ENCODE assay signal across 28 mouse cellular contexts in the genomic region with DNA sequence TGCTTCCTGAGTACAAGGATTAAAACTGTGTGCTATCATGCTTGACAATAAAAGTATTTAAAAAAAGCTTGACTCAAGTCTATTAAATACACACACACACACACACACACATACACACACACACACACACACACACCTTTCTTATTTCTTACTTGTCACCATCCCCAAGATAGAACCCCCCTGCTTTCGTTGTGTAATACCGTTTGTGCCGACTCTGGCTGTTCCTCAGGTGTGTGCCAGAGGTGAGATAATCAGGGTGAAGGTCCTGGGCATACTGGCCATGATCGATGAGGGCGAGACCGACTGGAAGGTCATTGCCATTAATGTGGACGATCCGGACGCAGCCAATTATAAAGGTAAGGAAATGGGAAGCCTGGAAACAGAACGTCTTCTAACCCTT.
"Had no signal": no experiment of that assay in that cellular context is flagged by ENCODE, and none has a peak within 500 bp of the region (broad histone marks: within the 10 kb centered on the region; RNA-seq: fewer than 3 reads in every experiment).

No protein-coding gene starts in this region.

- ATAC-seq: forebrain, embryonic 13.5 days; forebrain, embryonic 14.5 days; forebrain, embryonic 15.5 days; forebrain, embryonic 16.5 days; forebrain, postnatal 0 days had no signal

- DNase-seq: cerebellum, adult 8-10 months; cerebellum, adult 9-10 months; cerebellum, adult 9-11 months; cerebellum, postnatal 10 days; cerebellum, postnatal 14 days; cerebellum, postnatal 25 days; cerebellum, postnatal 36 days; embryo, embryonic 11 days; forebrain, postnatal 0 days; gastrocnemius, adult 2 months; gastrocnemius, postnatal 10 days; gastrocnemius, postnatal 14 days; gastrocnemius, postnatal 25 days; gastrocnemius, postnatal 36 days; heart, adult 11 months; heart, adult 18-20 months; heart, adult 2 months had no signal

- H3K9me3 ChIP-seq: embryonic facial prominence, embryonic 10.5 days; embryonic facial prominence, embryonic 12.5 days; embryonic facial prominence, embryonic 13.5 days; embryonic facial prominence, embryonic 15.5 days; forebrain, embryonic 10.5 days; forebrain, embryonic 12.5 days; forebrain, embryonic 13.5 days; forebrain, embryonic 15.5 days had no signal

- H3K4me2 ChIP-seq: embryonic facial prominence, embryonic 12.5 days; embryonic facial prominence, embryonic 13.5 days; embryonic facial prominence, embryonic 15.5 days; forebrain, embryonic 12.5 days; forebrain, embryonic 13.5 days; forebrain, embryonic 15.5 days had no signal

- H3K9ac ChIP-seq: embryonic facial prominence, embryonic 12.5 days; embryonic facial prominence, embryonic 13.5 days; embryonic facial prominence, embryonic 15.5 days; forebrain, embryonic 12.5 days; forebrain, embryonic 13.5 days; forebrain, embryonic 15.5 days; forebrain, postnatal 0 days had no signal

- H3K4me1 ChIP-seq: embryonic facial prominence, embryonic 10.5 days; forebrain, embryonic 10.5 days; forebrain, embryonic 12.5 days had no signal

- H3K4me3 ChIP-seq: embryonic facial prominence, embryonic 10.5 days; embryonic facial prominence, embryonic 12.5 days; embryonic facial prominence, embryonic 13.5 days; embryonic facial prominence, embryonic 15.5 days; erythroblast, embryonic 14.5 days; forebrain, embryonic 10.5 days; forebrain, embryonic 12.5 days; forebrain, embryonic 13.5 days; forebrain, embryonic 15.5 days; gastrocnemius, adult 2 months; heart, adult 2 months had no signal

- H3K27me3 ChIP-seq: embryonic facial prominence, embryonic 12.5 days; embryonic facial prominence, embryonic 13.5 days; embryonic facial prominence, embryonic 15.5 days; forebrain, embryonic 12.5 days; forebrain, embryonic 13.5 days; forebrain, embryonic 15.5 days had no signal

- H3K27ac ChIP-seq: embryonic facial prominence, embryonic 10.5 days; embryonic facial prominence, embryonic 12.5 days; embryonic facial prominence, embryonic 13.5 days; embryonic facial prominence, embryonic 15.5 days; forebrain, embryonic 10.5 days; forebrain, embryonic 12.5 days; forebrain, embryonic 13.5 days; forebrain, embryonic 15.5 days; gastrocnemius, adult 2 months; heart, adult 2 months had no signal
